Mouse (Mus musculus): ENCODE data around the gene Habp4.

The Habp4 gene

DNA sequence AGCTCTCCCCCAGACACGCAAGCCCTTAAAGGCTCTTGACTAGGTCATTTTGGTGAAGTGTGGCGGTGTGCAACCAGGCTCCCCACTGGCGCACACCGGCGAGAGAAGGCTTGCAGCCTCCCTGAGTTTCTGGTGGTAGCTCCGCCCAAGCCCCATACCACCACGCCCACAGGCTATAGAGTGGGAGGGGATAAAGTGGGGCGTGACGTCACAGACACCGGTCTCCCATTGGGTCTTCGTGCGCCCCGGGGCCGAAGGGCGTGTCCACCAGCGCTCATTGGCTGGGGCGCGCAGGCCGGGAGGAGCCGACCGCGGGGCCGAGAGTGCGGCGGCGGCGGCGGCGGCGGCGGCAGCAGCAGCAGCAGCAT is at the start of gene Habp4:
Gene Habp4 (plus strand): TSS at position 277 of the 368 bp plus-strand sequence.
- peak; percentile 98 for DNase-seq (ENCODE audit: low read depth)

DNA sequence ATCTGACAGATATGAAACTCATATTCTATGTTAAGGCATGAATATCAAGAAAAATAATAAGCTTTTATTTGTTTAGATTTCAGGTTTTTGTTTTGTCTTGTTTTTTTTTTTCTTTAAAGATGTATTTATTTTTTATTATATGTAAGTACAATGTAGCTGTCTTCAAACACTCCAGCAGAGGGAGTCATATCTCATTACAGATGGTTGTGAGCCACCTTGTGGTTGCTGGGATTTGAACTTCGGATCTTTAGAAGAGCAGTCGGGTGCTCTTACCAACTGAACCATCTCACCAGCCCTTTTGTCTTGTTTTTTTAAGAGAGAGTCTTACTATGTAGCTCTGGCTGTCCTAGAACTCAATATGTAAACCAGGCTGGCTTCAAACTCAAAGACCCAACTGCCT is 44.2 kb upstream of the Habp4 start:
- peak; percentile 36 for DNase-seq (ENCODE audit: low read depth)

DNA sequence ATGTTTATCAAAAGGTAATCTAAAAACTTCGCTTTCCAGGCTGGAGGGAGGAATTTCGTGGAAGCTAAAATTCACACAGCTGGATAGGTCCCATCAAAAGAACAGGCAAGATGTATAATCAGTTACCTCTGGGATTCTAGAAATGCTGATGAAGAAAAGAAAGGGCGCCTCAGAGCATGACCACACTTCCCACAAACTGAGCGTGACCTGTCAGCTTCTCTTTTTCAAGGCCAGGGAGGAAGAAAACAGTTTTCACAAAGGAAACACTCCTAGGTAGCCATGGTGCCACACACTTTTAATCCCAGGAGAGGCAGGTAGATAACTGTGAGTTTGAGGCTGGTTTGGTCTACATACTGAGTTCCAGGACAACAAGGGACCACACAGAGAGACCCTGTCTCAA is 40.9 kb upstream of the Habp4 start:
- no peak for DNase-seq (ENCODE audit: low read depth)

DNA sequence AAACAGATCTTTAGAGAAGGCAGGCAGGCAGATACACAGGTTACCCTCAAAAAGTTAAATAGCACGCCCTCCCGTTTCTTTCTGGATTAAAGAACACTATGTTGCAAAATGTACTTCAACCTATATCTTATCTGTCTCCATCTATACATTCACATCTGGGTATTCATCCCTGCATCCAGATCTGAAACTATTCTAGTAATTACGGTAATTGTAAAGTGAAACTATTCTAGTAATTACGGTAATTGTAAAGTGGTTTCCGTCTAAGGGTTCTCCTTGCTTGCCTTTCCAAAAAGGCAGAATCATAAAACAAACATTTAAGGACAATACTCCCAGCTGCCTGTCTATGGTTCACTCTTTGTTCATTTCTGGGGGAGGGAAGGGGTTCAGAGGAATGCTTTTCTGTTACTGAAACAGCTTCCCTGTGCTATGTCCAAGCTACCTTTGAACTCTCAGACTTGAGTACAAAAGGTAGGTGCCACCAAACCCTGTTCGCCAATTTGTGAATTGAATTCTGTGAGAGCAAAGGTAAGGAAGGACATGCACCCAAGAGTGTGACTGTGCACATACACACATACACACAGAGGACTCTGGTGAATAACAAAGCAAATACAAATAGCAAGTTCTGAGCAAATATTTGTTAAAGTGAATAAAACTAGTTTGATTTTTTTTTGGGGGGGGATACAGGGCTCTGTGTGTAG is 38.0 kb upstream of the Habp4 start:
- DNase-seq (ENCODE audit: low read depth), result no peak

DNA sequence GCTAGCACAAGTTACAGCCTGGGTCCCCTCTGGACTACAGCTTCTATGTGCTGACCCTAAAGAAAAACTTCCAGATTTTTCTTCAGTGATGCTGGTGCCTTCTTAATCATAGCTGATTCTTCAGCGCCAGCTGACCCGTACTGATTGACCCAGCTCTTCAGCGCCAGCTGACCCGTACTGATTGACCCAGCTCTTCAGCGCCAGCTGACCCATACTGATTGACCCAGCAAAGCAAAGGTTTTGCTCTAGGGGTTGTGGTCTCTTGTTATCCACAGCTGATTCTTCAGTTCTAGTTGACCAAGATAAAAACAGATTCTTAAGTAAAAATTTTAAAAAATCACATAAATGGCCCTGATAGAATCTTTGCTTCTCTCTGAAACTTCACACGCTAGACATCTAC is 36.7 kb upstream of the Habp4 start:
- DNase-seq (ENCODE audit: low read depth), result no peak

DNA sequence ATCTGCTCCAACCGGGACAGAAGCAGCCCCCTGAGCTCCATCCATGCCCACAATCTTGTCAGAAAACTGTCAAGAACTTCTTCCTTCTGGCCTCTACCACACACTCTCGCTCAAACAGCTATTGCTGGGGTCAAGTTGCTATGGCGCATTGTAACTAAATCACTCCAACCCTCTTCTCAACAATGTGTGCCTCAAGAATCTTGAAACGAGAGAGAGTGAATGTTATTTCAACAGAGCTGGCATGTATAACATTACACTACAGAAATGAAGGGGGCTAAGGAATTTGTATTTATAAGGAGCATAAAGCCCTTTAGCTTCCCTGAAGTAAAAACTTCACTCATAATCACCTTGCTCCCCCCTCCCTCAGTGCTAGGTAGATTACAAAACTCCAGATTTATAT is 35.3 kb upstream of the Habp4 start:
- no peak for DNase-seq (ENCODE audit: low read depth)

DNA sequence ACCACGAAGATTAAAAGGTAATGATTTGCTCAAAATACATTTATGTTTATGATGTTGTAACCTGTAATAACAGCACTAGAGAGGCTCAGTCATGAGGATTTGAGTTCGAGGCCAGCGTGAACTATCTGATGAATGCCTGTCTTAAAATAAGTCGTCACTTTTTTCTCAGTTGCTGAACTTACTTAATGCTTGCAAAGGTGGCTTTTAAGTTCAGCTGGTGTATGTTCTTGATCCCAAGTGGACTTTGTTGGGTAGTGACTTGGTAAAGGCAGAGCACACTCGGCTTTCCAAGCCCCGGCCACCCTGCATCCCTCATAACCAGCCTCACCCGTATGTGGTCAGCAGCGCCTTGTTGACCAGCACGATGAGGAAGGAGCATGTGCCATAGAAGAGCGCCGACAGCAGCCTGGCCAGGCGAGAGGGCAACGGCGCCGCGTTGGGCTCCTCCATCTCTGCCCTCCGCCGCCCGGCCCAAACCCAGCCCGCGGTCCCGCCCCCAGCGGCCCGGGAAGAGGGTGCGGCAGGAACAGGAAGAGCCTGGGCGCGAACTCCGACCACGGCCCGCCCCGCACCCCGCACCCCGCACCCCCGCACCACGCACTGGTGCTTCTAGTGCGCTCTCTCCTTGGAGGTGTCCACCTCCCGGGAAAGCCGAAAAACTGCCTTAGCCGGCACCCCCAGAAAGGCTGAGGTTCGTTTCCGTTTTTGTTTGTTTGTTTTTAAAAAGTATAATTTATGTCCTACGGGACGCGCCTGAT is 32.6 kb upstream of the Habp4 start, which contains the start of gene Slc35d2:
Gene Slc35d2 (minus strand): TSS at position 511 of the 758 bp plus-strand sequence.
- DNase-seq (ENCODE audit: low read depth), result peak; percentile 79

DNA sequence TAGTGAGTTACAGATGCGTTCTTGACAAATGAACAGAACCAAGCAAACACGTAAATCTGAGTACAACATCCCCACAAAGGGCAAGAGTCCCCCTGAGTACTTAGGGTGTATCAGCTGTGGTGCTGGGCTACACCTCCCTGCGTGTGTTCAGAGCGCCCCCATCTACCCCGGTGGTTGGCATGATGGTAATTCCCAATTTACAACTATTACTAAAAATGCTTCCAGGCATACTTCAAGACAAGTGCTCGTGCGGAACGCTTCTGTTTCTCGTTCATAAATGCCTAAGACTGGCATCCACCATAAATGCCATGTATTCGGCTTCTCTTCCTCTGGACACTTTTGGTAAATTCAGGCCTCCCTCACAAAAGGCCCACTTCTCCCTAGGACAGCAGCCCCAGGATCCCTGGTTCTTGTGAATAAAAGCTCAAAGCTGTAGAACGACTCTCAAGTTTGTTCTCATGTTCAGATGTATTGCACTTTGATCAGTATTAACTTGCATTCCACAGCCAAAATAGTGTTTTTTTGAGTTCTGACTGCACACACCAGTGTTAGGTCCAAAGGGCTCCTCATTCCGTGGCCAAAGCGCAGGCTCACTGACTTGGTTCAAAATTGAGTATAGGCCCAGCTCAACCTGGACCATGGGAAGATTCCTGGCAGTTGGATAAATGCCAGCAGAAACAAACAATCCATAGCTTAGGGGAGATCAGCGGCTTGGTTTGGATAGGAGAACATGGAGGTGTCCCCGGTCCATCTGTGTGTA is 31.8 kb upstream of the Habp4 start:
- peak; percentile 73 for DNase-seq (ENCODE audit: low read depth)

DNA sequence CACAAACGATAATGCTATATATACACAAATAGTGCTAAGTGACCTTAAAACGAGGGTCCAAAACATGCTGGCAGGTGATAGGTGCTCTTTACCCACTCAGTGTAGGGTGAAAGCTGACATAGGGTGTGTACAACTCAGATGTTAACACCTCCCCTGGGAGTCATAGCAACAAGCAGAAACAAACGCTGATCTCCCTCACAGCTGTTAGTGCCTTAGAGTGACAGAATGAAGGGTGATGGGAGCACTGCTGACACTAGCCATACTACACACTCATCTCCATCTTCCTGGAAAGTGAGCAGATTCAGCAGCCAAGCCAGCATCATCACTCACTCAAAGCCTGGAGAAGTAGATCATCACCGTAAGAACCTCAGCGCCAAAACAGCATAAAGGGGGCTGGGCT is 11.5 kb upstream of the Habp4 start:
- DNase-seq (ENCODE audit: low read depth), result no peak

DNA sequence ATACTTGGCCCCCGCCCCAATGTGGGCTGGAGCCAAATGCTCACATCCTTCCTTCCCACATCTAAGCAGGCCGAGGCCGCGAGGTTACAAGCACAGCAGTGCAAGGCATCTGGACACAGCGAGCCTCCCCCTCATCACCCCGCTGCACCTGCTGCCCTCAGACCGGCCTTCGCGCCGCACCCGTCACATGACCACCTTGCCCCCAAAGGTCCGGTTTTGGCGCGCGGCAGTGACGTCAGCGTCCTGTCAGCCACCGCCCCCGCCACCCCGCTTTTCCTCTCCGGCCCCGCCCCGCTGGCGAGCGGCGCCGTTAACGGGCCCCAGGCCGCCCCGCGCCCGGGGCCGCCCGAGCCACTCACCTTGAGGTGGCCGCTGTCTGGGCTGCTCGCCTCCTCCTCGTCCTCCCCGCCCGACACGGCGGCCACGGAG is 9.4 kb upstream of the Habp4 start:
- DNase-seq (ENCODE audit: low read depth), result peak; percentile 88

DNA sequence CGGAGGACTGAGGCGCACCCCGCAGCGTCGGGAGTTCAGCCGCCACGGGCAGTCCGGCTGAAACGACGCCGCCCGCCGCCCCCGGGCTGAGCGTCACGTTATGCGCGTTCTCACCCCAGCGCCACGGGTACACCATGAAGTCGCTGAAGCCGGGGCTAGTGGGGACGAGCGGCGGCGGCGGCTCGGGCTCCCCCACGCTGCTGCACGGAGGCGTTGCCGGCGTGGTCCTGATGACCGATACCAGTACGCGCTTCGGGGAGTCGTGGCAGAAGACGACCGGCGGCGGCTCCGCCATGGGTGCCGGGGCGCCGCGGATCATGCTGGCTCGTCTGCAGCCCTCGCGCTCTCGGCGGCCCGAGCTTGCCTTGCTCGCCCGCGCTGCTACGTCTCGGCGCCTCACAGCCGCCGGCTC is 8.9 kb upstream of the Habp4 start:
- DNase-seq (ENCODE audit: low read depth), result no peak

DNA sequence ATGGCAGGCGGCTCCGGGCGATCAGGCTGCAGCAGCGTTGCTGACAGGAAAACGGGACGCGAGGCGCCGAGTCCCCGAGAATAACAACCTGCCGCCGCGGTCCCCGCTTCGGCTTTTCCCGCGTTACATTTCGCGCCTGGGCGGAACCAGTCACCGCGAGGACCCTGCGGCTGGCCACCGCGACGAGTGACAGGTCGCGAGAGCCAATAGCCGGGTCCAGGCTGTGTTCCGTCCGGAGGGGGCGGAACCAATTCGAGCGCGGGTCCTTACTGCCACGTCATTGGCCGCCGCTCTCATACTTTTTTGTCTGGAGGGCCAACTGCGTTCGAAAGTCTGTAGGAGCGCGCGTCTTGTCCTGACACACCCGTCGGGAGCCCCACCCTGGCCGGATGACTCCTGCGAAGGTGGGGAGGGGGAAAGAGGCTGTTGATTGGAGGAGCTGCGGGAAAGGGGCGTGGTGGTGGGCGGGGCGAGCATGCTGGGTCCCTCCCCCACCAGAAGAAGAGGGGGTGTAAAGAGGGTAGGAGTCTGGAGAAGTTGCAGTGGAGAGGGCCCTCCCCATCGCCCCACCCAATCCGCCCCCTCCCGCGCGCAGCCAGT is 8.4 kb upstream of the Habp4 start, which contains the start of gene Zfp367:
Gene Zfp367 (minus strand): TSS at position 120 of the 600 bp plus-strand sequence.
- DNase-seq (ENCODE audit: low read depth), result peak; percentile 98

DNA sequence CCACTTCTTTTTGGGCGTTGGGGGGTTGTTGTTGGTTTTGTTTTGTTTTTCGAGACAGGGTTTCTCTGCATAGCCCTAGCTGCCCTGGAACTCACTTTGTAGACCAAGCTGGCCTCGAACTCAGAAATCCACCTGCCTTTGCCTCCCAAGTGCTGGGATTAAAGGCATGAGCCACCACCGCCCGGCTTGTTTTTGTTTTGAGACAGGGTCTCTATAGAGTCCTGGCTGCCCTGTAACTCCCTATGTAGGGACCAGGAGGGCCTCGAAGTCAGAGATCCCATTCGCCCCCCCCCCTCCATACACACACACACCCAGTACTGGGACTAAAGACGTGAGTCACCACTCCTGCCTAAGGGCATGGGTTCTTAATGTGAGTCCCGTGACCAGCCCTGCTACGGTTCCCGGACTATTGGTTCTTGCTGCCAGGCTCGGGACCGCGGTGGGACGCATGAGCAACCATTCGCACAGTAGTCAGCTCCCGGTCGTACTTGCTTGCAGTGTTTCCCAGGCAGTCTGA is 7.8 kb upstream of the Habp4 start:
- peak; percentile 78 for DNase-seq (ENCODE audit: low read depth)

DNA sequence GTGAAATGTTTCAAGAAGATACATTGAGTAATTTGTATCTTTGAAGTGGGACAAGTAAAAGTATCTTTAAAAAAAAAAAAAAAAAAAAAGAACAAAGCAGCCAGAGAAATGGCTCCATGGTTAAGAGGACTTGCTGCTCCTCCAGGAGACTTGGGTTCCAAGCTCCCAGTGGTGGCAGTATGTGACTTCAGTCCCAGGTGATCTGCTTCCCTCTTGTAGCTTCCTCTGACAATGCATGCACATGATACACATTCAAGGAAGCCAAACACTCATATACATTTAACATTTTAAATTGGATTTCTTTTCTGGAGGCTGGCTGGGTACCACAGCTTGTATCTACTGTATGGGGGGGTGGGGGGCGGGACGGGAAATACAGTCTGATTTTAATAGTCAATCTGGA is 7.0 kb upstream of the Habp4 start:
- peak; percentile 12 for DNase-seq (ENCODE audit: low read depth)

DNA sequence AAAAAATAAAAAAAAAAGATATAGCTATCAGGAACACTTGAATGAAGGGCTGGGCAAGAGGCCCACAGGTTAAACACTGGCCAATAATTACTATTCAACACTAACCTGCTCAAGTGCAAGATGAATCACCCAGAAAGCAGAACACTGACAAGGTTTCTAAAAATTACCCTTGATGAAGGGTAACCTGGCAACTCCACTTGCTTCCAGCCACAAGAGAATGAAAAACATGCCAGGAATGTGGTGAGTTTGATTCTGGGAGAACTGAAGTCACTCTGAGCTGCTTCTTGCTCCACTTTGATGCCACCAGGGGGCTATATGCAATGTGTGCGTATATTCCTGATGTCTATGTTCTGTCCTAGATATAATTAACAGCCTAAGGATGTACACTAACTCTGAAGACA is 6.5 kb upstream of the Habp4 start:
- DNase-seq (ENCODE audit: low read depth), result peak; percentile 80

DNA sequence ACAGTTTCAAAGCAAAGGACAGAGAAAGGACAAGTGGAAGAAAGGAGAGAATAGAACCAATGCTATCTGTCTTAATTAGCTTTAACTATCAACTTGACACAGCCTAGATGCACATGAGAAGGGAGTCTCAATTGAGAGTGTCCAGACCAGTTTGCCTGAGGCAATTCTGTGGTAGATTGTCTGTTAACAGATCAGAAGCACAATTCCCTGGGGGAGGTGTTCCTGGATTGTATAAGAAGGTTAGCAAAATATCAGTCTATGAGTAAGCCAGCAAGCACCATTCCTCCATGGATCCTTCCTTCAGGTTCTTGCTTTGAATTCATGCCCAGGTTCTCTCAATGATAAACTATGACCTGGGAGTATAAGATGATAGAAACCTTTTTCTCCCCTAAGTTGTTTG is 4.7 kb upstream of the Habp4 start:
- peak; percentile 34 for DNase-seq (ENCODE audit: low read depth)

DNA sequence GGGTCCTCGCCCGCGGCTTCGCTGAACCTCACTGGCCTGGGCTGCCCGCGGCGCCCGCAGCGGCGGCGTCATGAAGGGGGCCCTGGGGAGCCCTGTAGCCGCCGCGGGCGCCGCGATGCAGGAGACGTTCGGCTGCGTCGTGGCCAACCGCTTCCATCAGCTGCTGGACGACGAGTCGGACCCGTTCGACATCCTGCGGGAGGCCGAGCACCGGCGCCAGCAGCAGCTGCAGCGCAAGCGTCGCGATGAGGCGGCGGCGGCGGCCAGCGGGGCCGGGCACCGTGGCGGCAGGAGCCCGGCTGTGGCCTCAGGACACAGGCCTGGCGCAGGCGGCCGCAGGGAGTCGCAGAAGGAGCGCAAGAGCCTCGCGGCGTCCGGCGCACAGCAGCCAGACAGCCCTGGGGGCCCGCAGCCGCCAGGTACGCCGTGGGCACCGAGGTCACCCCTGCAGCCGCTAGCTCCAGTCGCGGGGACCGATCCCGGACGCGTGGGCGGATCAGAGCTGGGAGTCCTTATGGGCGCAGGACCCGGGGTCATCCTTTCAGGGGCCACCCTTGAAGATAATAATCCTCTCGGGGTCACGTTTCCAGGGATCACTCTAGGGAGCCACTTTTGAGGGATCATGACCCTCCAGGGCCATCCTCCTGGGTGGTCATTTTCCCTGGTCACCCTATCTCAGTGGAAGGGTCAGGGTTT is 440 bp downstream of the Habp4 start:
- no peak for DNase-seq (ENCODE audit: low read depth)

DNA sequence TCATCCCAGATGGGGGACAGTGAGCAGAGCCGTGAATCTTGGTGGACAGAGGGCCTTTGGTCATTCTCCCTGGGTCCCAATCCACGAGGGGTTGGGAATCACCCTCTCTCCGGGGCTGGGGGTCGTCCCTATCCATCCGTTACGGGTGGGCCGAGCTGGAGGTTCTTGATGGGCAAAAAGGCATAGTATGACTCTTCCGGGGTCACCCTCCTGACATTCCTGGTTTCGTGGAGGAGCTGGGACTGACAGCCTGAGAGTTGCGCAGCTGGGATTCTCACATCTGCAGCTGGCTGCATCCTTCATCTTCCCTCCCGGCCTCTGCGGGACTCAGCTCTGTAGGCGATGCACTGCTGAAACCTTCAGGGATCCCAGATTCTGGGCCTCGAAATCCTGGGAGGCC is 1.0 kb downstream of the Habp4 start:
- DNase-seq (ENCODE audit: low read depth), result peak; percentile 29

DNA sequence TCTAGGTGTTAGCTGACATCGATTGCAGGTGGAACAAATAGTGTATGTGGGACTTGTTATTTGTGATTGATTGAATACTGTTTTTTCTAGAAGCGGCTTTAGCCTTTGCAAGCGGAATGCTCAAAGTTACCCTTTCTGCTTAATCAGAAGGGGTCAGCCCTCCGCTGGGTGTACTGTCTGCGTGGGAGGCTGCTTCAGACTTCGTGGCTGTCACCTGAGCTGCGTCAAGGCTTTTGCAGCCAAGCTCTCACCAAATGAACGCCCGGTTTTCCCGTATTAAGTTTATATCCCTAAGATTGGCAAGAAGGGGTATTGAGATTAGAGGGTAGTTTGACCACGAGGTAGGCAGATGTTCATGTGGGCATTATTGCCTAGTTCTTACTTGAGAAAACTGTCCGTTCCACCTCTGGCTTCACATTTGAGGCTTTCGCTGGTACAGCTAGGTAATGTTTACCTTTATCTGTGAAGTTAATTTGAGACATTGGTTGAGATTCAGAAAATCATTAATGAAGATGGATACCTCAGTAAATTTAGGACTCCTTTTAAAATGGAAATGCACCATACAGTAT is 1.6 kb downstream of the Habp4 start:
- DNase-seq (ENCODE audit: low read depth), result no peak

DNA sequence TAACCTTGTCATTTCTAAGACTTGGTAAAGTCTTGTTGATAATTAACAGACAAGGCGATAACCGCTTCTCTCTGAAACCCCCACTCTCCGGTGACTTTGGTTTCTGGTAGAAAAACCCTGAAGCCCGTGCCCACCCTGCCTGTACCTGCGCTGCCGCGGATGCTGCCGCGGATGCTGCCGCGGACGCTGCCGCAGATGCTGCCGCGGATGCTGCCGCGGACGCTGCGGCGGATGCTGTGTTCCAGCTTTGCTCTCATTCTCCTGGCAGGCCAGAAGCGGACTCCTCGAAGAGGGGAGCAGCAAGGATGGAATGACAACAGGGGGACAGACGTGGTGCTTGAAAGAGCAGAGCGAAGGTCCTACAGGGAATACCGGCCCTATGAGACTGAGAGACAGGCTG is 8.1 kb downstream of the Habp4 start:
- DNase-seq (ENCODE audit: low read depth), result no peak

DNA sequence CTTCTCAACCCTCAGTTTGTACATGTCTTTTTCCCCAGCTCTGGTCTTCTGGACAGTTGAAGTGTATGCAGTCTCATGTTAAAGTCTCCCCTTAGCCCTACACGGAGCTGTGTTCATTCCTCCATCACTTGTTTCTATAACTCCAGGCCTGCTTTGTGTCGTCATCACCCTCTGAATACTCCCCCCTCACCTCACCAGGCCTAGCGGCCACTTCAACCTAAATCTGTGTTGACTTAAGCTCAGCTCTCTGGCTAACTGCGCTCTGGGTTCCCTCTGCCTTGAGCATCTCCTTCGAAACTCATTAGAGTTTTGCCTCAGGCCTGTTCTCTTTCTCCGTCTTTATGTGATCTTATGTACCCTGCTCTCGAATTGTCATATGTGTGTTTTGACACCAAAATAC is 16.4 kb downstream of the Habp4 start:
- DNase-seq (ENCODE audit: low read depth), result no peak

Measured in NIH3T3 (cell line).